Mouse (Mus musculus) thymus, postnatal 0 days (tissue): ENCODE data around the gene Tmprss12. TPM values are rescaled to one million over a fixed set of nuclear protein-coding genes. Genes with fewer than 3 reads are reported as not detected.
"Not testable (repeated sequence)": the region's sequence is repeated elsewhere in the genome, so short reads cannot be mapped to it uniquely, and the experiment has no call there.

Experiments used
- DNase-seq: peaks from one replicate; pipeline ENCODE4 v3.0.0-alpha.2; 2015; ENCODE audit warnings: low spot score
- polyA plus RNA-seq: library from polyadenylated mRNA; unstranded; fragments of >200 nt; fragmentation: Nextera tagmentation; extraction: Ambion mirVana; gene quantifications from 2 replicates; pipeline ENCODE4 v1.2.1, GENCODE M21; 2015

Gene Tmprss12
- polyA plus RNA-seq, 1 experiment from 2014 or later, result not detected

DNA sequence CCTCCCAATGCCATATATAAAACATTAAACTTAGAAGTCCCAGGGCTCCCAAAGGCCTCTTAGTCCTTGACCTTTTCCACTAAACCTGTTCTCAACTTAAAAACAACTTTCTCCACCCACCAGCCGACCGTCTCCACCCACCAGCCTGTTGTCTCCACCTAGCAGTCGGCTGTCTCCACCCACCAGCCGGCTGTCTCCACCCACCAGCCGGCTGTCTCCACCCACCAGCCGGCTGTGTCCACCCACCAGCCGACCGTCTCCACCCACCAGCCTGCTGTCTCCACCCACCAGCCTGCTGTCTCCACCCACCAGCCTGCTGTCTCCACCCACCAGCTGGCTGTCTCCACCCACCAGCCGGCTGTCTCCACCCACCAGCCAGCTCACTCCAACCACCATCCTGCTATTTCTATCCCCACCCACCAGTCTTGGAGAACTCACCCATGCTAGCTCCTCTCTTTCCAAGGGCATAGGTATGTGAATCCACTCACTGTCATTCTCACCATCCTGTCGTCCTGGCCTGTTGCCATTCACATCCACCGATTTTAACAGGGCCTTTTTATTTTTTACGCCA lies 43.5 kb downstream of the Tmprss12 start:
- DNase-seq, result no peak

DNA sequence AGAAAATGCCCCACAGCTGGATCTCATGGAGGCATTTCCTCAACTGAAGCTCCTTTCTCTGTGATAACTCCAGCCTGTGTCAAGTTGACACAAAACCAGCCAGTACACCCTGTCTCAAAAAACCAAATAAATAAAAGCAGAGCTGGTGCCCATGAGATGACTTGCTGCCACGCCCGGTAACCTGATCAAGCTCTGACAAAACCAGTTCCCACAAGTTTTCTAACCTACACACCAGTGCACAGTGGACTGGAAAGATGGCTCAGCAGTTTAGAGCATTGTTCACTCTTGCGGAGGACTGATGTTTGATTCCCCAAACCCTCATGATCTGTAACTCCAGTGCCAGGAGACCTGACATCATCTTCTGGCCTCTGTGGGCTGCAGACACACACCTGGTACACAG lies 44.6 kb downstream of the Tmprss12 start:
- no peak for DNase-seq

DNA sequence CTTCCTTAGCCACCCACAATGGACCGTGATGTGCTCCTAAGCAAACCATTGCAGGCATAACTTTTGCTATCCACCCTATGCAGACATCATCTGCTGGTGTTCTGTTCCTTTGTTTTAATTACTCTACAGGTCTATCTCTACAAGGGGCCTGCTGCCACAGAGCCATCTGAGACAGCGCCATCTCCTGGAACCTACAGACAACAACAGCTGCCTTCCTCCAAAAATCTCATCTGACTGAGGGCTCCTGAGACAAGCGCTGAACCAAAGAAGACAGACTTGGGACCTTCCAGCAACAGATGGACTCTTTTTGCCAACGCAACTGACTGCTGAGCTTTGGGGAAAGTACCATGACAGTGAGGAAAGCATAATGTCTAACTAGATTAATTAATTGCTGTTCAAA lies 47.5 kb downstream of the Tmprss12 start:
- DNase-seq, result not testable (repeated sequence)

DNA sequence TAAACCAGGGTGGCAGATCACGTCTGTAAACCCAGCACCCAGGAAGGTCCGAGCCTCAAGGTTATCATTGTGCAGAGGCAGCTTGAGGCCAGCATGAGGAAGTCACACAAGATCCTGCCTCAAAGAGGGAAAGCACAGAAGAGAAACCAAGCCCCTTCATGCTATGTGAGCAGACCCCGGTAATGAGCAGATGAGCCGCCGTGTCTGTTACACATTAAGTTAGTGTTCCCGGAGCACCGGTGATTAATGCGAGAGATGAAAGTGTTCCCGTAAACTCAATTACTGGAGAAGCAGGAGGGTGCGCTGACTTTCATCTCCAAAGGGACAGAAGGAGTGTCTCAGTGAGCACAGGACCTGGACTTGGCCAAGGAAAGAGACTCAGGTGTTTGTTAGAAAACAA lies 48.7 kb downstream of the Tmprss12 start:
- not testable (repeated sequence) for DNase-seq

DNA sequence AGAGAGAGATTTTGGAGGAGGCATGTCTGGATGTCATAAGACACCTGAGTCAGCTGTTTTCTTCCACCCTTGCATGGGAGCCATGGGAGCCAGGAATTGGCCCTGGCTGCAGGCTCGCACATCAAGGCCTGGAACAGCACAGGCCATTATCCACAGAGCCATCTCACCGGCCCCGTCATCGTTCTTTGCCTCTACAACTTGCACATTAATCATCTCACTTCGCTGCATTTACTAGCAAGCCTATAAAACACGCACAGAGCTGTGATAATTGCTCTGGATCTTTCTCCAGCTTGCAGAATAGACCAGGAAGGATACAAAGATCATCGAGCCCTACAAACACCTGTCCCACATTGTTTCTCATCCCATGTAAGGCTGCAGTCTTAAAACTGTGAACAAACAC lies 50.1 kb downstream of the Tmprss12 start:
- DNase-seq, result no peak

DNA sequence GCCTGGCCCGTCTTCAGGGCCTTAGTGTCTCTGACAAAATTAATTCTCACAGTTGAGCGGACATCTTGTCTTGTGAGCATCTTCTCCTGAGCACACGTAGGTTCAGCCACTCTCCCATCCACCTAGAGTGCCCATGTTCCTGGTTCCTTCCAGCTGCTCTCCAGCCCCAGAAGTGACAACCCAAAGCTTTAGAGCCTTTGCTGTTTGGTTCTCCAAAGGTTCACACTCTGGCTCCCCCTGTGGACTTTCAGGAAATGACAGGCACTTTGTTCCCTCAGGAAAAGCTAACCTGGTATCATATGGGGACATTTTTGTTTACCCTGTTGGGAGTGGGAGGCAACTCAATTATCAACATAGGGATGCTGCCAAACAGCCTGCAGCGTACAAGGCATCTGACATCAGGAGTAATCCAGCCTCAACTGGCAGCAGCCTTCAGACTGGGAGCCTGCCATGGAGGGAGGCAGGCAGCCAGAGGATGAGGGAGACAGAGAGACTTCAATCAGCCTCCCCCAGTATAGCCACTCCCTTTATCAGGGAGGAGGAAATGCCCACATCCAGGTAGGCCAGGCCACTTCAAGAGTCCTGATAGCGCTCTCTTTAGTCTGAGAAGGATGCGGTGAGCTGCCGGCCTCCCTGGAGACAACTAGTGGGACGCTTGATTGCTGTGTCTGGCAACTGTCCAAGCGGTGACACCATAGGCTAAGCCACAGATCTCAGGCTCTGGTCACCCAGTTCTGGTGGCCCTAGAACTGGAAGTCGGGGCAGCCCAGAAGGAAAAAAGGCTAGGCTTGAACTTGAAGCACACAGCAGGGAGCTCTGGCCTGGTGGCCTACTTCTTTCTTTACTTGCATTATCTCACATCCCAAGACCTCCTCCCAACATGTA lies 51.7 kb downstream of the Tmprss12 start:
- DNase-seq, result not testable (repeated sequence)

DNA sequence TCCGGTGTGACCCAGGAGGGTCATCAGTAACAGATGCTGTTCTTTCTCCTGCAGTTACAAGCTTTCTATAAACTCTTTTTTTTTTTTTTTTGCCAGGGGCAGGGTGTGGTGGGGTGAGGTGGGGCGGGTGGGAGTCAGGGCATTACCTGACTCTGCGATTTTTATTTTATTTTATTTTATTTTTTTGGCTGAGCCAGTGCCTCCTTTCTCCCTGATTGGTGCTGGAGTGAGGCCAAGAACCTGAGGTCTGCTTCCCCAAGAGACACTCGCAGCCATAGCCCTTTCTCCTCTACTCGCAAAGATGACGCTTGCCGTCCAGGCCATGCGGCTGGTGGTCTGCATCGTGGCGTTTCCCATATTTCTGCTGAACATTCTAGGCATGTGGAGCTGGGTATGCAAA lies 54.0 kb downstream of the Tmprss12 start, which contains the start of gene Mettl7a3:
Gene Mettl7a3 (plus strand): TSS at position 301 of the 400 bp plus-strand sequence.
- DNase-seq, result no peak

DNA sequence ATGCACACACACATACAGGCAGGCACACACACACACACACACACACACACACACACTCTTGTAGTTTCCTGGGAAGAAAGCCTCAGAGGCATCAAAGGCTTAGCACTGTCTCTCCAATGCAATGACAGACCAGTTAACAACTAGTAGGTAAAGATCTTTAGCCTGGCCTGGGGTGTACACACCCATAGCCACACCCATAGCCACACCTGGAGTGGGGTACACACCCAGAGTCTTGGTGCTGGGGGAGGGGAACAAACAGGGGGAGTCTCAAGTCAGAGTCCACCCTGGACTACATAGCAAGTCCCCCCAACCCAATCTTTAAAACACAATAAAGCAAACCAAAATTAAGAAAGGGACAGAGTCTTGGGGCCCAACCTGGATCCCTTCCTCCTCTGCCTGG lies 56.7 kb downstream of the Tmprss12 start:
- DNase-seq, result not testable (repeated sequence)

DNA sequence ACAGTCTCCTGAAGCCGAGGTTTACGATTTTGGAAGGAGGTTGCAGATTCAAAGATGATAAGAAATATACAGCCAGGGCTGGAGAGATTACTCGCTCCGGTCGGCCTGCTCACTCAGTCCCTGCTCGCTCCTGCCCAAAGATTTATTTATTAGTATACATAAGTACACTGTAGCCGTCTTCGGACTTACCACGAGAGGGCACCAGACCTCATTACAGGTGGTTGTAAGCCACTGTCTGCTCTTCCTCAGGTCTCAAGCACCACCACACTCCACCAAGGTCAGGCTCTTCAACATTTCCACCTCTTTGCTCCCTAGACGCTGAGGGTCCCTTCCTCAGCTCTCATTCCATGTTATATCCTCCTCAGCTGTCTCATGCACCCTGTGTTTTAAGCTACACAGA lies 57.2 kb downstream of the Tmprss12 start:
- peak; percentile 46 for DNase-seq

DNA sequence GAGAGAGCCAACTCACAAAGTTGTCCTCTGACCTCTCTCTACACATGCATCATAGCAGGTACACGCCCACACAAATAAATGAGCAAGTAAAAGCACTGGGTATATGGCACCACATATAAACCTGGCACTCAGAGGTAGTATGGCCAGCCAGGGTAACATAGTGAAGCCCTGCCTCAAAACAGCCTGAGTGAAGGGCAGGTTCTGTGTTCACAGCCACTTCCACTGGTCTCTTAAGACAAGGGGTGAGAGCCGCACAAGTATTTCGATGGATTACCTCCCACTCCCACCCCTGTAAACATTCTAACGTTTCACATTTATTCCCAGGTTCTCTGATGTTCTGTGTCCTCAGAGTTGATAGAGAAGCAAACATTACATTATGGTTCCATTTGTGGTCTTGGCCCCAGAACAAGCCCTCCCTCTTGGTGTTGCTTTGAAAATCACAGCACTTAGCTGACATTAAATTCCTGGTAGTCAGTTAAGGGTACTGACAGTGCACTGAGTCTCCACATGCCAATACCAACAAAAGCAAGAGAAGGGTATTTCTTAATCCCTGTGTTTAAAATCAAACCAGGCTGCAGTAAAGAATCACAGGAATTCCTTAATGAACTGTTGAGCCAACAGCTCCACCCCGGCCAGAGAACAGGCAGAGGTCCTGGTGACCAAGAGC lies 60.8 kb downstream of the Tmprss12 start:
- not testable (repeated sequence) for DNase-seq

Other genes with a start within 250 kb of the Tmprss12 start
- 7.9 and 9.5 TPM in 2 replicates for gene Dip2b, start 242.2 kb upstream of the Tmprss12 start, polyA plus RNA-seq
- 47.5 and 66.9 TPM in 2 replicates for gene Atf1, start 53.0 kb upstream of the Tmprss12 start, polyA plus RNA-seq
- gene Mettl7a1, start 23.3 kb downstream of the Tmprss12 start, polyA plus RNA-seq, result 4.4 and 6.4 TPM in 2 replicates
- gene Mettl7a3, start 54.1 kb downstream of the Tmprss12 start, polyA plus RNA-seq, result 0.13 TPM in 1 of 2 replicates, not detected in the other
- gene Methig1, start 72.3 kb downstream of the Tmprss12 start, polyA plus RNA-seq, result 0.18 TPM in 1 of 2 replicates, not detected in the other
- gene Mettl7a2, start 72.4 kb downstream of the Tmprss12 start, polyA plus RNA-seq, result not detected in 2 replicates
- gene Higd1c, start 83.7 kb downstream of the Tmprss12 start, polyA plus RNA-seq, result not detected in 2 replicates
- gene Gm5475, start 141.3 kb downstream of the Tmprss12 start, polyA plus RNA-seq, result 0.16 and 0.18 TPM in 2 replicates
- 23.8 and 27.3 TPM in 2 replicates for gene Slc11a2, start 144.2 kb downstream of the Tmprss12 start, polyA plus RNA-seq
- 25.2 and 26.3 TPM in 2 replicates for gene Letmd1, start 188.2 kb downstream of the Tmprss12 start, polyA plus RNA-seq
- gene Csrnp2, start 214.7 kb downstream of the Tmprss12 start, polyA plus RNA-seq, result 6.3 and 6.6 TPM in 2 replicates